Mouse (Mus musculus) cerebellum, adult (tissue): ENCODE data around the gene Tatdn2.
"Not testable (repeated sequence)": the region's sequence is repeated elsewhere in the genome, so short reads cannot be mapped to it uniquely, and the experiment has no call there.

ENCODE experiments used
- ATAC-seq: cut with Nextera tagmentation; 2 replicates; pipeline ENCODE4 v1.9.2; 2017; ENCODE audit warnings: mild to moderate bottlenecking, moderate library complexity, mixed read lengths; ENCODE audit not compliant: insufficient number of reproducible peaks, low FRiP score, low TSS enrichment

Tatdn2 gene

GRCm38 (mm10) chr6:113712718-113713117, 15.9 kb downstream of the Tatdn2 start:
- ATAC-seq = no peak

GRCm38 (mm10) chr6:113713389-113713788, 16.5 kb downstream of the Tatdn2 start:
- not testable (repeated sequence) for ATAC-seq

GRCm38 (mm10) chr6:113714276-113714675, 17.4 kb downstream of the Tatdn2 start:
- no peak for ATAC-seq

- ATAC-seq = no peak
These were observed 17.9 kb downstream of the Tatdn2 start for GRCm38 (mm10) chr6:113714797-113715196.

- no peak for ATAC-seq
These were observed 20.7 kb downstream of the Tatdn2 start for GRCm38 (mm10) chr6:113717541-113717940.

GRCm38 (mm10) chr6:113719878-113720277, 23.0 kb downstream of the Tatdn2 start, which contains the start of gene Ghrl:
Gene Ghrl (minus strand): TSS chr6:113719880.
- ATAC-seq = no peak

- ATAC-seq = no peak
These were observed 24.2 kb downstream of the Tatdn2 start for GRCm38 (mm10) chr6:113721061-113721460.

- ATAC-seq = no peak
These were observed 31.3 kb downstream of the Tatdn2 start for GRCm38 (mm10) chr6:113728181-113728580.

GRCm38 (mm10) chr6:113731296-113731695, 34.4 kb downstream of the Tatdn2 start:
- no peak for ATAC-seq

- ATAC-seq = no peak
These were observed 40.6 kb downstream of the Tatdn2 start for GRCm38 (mm10) chr6:113737318-113738046.

- peak; percentile 77; the same call in 1 of the 2 replicates for ATAC-seq
These were observed 43.7 kb downstream of the Tatdn2 start, which contains the start of gene Sec13 for GRCm38 (mm10) chr6:113740236-113741217. Gene Sec13 (minus strand): TSS chr6:113740743.

- no peak for ATAC-seq
These were observed 44.6 kb downstream of the Tatdn2 start for GRCm38 (mm10) chr6:113741425-113741824.

- ATAC-seq = no peak
These were observed 45.5 kb downstream of the Tatdn2 start for GRCm38 (mm10) chr6:113742321-113742720.

- ATAC-seq = no peak
These were observed 46.3 kb downstream of the Tatdn2 start for GRCm38 (mm10) chr6:113743111-113743510.

GRCm38 (mm10) chr6:113745117-113745516, 48.3 kb downstream of the Tatdn2 start:
- ATAC-seq = no peak

GRCm38 (mm10) chr6:113747284-113747683, 50.4 kb downstream of the Tatdn2 start:
- ATAC-seq = no peak

- ATAC-seq = no peak
These were observed 51.5 kb downstream of the Tatdn2 start for GRCm38 (mm10) chr6:113748351-113748750.

GRCm38 (mm10) chr6:113749119-113749685, 52.4 kb downstream of the Tatdn2 start:
- ATAC-seq = no peak
